Mouse (Mus musculus) adrenal gland, postnatal 10 days (tissue): Measurements from ENCODE around the gene Cyp2e1. TPM values are rescaled to one million over a fixed set of nuclear protein-coding genes. Genes with fewer than 3 reads are reported as not detected.

ENCODE experiments used
- DNase-seq: peaks from one replicate; pipeline ENCODE4 v3.0.0; 2021; ENCODE audit warnings: mixed read lengths
- total RNA-seq, 2 experiments: library from RNA; stranded (reverse); gene quantifications; 2 replicates each; pipeline ENCODE4 v1.2.3; 2021

Cyp2e1 gene
- total RNA-seq, 2 experiments from 2014 or later: 231 to 556 TPM

- DNase-seq: peak; percentile 78
These were observed 42.2 kb downstream of the Cyp2e1 start for GRCm38 (mm10) chr7:140805704-140806103.

GRCm38 (mm10) chr7:140810496-140810895 is 47.0 kb downstream of the Cyp2e1 start:
- no peak for DNase-seq

DNA sequence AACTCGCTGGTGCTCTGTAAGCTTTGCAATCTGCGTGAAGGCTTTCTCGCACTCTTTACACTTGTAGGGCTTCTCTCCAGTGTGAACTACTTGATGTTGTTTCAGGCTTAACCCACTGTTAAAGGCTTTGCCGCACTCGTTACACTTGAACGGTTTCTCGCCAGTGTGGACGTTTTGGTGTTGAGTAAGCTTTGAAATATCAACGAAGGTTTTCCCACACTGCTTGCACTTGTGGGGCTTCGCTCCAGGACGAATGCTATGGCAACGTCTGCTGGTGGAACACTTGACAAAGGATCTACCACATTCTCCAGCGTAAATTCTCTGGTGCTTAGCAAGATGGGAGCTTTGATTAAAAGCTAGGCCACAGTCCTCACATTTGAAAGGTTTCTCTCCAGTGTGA is 48.2 kb downstream of the Cyp2e1 start:
- DNase-seq: no peak

DNA sequence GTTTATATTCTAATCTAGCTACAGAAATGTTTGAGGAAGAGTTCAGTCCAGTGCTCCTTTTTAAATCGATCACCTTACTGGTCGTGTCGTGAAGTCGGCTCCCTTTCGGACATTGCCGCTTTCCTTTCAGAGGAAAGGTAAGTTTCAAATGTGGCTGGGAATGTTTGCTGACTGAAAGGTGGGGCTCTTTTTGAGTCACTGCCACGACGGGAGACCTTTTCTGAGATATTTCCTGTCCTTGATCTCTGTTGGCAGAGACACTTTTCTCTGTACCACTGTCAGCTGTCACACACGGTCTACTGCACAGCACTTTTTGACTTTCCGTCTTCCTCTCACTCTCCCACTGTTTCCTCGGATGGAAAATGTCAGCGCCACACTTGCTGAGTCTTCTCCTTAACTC is 49.3 kb downstream of the Cyp2e1 start:
- DNase-seq: no peak

DNA sequence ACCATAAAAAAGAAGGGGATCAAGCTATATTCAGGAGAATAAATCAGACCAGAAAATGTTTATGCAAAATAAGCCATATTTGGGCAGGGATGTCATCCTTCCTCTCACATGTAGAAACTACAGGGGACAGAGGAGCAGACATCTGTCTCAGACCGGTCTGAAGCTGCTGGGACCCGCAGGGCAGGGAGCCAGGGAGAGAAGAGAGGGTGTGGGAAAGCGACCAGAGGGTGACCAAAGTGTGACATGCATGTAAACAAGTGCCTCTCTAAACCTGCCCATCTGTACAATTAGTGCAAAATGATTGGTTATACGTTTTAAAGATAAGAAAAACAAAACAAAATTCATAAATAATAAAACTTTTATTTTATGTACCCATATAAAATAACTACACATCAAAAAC is 56.6 kb downstream of the Cyp2e1 start:
- no peak for DNase-seq

- no peak for DNase-seq
These were observed 57.7 kb downstream of the Cyp2e1 start for GRCm38 (mm10) chr7:140821305-140821652.

- DNase-seq: peak; percentile 56
These were observed 58.3 kb downstream of the Cyp2e1 start, which contains the start of gene Zfp941 for GRCm38 (mm10) chr7:140821653-140822329. Gene Zfp941 (minus strand): TSS chr7:140822178.

DNA sequence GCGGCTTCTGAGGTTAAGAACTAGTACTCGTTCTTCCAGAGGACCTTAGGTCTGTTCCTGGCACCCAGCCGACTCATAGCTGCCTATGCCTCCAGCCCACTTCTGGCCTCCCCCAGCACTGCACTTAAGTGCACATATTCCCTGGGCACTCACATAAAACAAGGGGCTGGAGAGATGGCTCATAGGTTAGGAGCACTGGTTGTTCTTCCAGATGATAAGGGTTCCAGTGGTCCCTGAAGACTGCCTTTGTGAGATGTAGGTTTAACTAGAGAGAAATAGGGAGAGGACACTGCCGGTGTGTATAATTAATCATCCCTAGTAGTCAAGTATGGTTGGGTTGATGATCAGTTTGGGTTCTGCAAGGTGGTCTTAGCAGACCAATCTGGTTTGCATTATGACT is 59.2 kb downstream of the Cyp2e1 start:
- no peak for DNase-seq

Other genes with a start within 250 kb of the Cyp2e1 start
- not detected for gene Olfr538, start 195.9 kb upstream of the Cyp2e1 start, total RNA-seq
- not detected for gene Olfr46, start 162.5 kb upstream of the Cyp2e1 start, total RNA-seq
- gene Olfr61, start 134.8 kb upstream of the Cyp2e1 start, total RNA-seq: not detected
- gene Olfr53, start 117.3 kb upstream of the Cyp2e1 start, total RNA-seq: not detected
- gene Olfr539, start 103.8 kb upstream of the Cyp2e1 start, total RNA-seq: not detected
- not detected for gene Olfr45, start 81.8 kb upstream of the Cyp2e1 start, total RNA-seq
- gene Olfr541, start 66.5 kb upstream of the Cyp2e1 start, total RNA-seq: not detected
- gene Syce1, start 24.1 kb downstream of the Cyp2e1 start, total RNA-seq: not detected
- gene Zfp941, start 58.4 kb downstream of the Cyp2e1 start, total RNA-seq: 1 to 10 TPM; 2.3 to 2.6 TPM
- 10 to 100 TPM; 14.7 to 35.6 TPM for gene Urah, start 71.3 kb downstream of the Cyp2e1 start, total RNA-seq
- gene Scgb1c1, start 81.8 kb downstream of the Cyp2e1 start, total RNA-seq: under 1 TPM; 0.76 to 0.90 TPM
- under 1 TPM in 1 of 2 experiments, not detected in 1; 0.24 TPM for gene Odf3, start 84.1 kb downstream of the Cyp2e1 start, total RNA-seq
- gene Gm45785, start 92.6 kb downstream of the Cyp2e1 start, total RNA-seq: under 1 TPM in 1 of 2 experiments, not detected in 1; 0.39 TPM
- gene Ric8a, start 93.2 kb downstream of the Cyp2e1 start, total RNA-seq: 10 to 100 TPM; 43.5 to 58.0 TPM
- 10 to 100 TPM; 29.1 to 33.5 TPM for gene Bet1l, start 93.8 kb downstream of the Cyp2e1 start, total RNA-seq
- 100 to 1,000 TPM; 106 to 112 TPM for gene Psmd13, start 118.2 kb downstream of the Cyp2e1 start, total RNA-seq
- 10 to 100 TPM; 67.6 to 70.9 TPM for gene Sirt3, start 118.6 kb downstream of the Cyp2e1 start, total RNA-seq
- gene Cox8b, start 136.7 kb downstream of the Cyp2e1 start, total RNA-seq: 1,000 to 10,000 TPM; 2,860 to 2,972 TPM
- gene Nlrp6, start 157.2 kb downstream of the Cyp2e1 start, total RNA-seq: 1 to 10 TPM; 4.9 to 7.9 TPM
- 10 to 100 TPM; 31.6 to 37.2 TPM for gene Pgghg, start 177.7 kb downstream of the Cyp2e1 start, total RNA-seq
- gene Ifitm5, start 186.6 kb downstream of the Cyp2e1 start, total RNA-seq: 1 to 10 TPM; 1.4 to 3.3 TPM
- gene Gm45717, start 192.2 kb downstream of the Cyp2e1 start, total RNA-seq: not detected
- gene Ifitm2, start 192.2 kb downstream of the Cyp2e1 start, total RNA-seq: 100 to 1,000 TPM; 418 to 468 TPM
- gene Ifitm1, start 203.5 kb downstream of the Cyp2e1 start, total RNA-seq: 10 to 100 TPM; 12.2 to 12.4 TPM
- gene Ifitm3, start 247.0 kb downstream of the Cyp2e1 start, total RNA-seq: 100 to 1,000 TPM; 131 to 136 TPM